Comparison of ENCODE assay signal across 8 mouse cellular contexts in genomic region chr3:95668026-95668425, GRCm38 (mm10). TPM values are rescaled to one million over a fixed set of nuclear protein-coding genes. Genes with fewer than 3 reads are reported as not detected.
DNase-seq lines count a peak whose midpoint lies in the region; ATAC-seq and TF ChIP-seq lines count a peak whose summit lies in the region.

No protein-coding gene starts in this region.

- peaks cover 6 to 29% of the 10 kb centered on the region in 2 experiments for H3K4me1 ChIP-seq in ES-E14 (ENCODE audit: control insufficient read depth in 2 of 2, insufficient read depth in 2 of 2, low read length in 2 of 2, poor library complexity in 1 of 2)
- H3K4me1 ChIP-seq in hindbrain, embryonic 12.5 days, result peaks cover 41% of the 10 kb centered on the region
- peaks cover 46% of the 10 kb centered on the region for H3K4me1 ChIP-seq in limb, embryonic 15.5 days

- H3K36me3 ChIP-seq in ES-E14 (ENCODE audit: control insufficient read depth, insufficient read depth, low read length, poor library complexity, severe bottlenecking), result peaks cover 5% of the 10 kb centered on the region; the same call in 1 of the 2 replicates
- H3K36me3 ChIP-seq in hindbrain, embryonic 12.5 days, result peaks cover 44% of the 10 kb centered on the region
- peaks cover 34% of the 10 kb centered on the region for H3K36me3 ChIP-seq in limb, embryonic 15.5 days

- ATAC-seq in frontal cortex, adult (ENCODE audit: low TSS enrichment), result peak; percentile 76
- ATAC-seq in hindbrain, embryonic 12.5 days (ENCODE audit: low FRiP score), result peak; percentile 36; the same call in 1 of the 2 replicates
- ATAC-seq in limb, embryonic 15.5 days (ENCODE audit: insufficient number of reproducible peaks, low FRiP score, low TSS enrichment, low read depth), result no peak

- H3K9ac ChIP-seq in ES-E14 (ENCODE audit: insufficient read depth, low read depth, low read length, poor library complexity, severe bottlenecking), result peak overlapping the region; percentile 37; the same call in 1 of the 2 replicates
- H3K9ac ChIP-seq in hindbrain, embryonic 12.5 days, result 0 out of 2 replicates have a peak overlapping the region, but pooled peaks have one; percentile 8
- H3K9ac ChIP-seq in limb, embryonic 15.5 days, result no peak overlapping the region

- peak overlapping the region; percentile 5 to 26; a peak in 3 of 4 replicates for H3K4me3 ChIP-seq in ES-E14 (ENCODE audit: insufficient read depth in 1 of 2, low read depth in 1 of 2, low read length in 2 of 2, poor library complexity in 1 of 2, severe bottlenecking in 1 of 2)
- no peak overlapping the region for H3K4me3 ChIP-seq in hindbrain, embryonic 12.5 days
- no peak overlapping the region for H3K4me3 ChIP-seq in limb, embryonic 15.5 days

- WGBS in hindbrain, embryonic 12.5 days, result 34% methylated on average over 7 of the region's 7 CpGs
- 26% methylated on average over 7 of the region's 7 CpGs for WGBS in limb, embryonic 15.5 days

- peak overlapping the region; percentile 82 for H3K27ac ChIP-seq in ES-E14 (ENCODE audit: insufficient read depth, low read depth, low read length, poor library complexity, severe bottlenecking)
- H3K27ac ChIP-seq in hindbrain, embryonic 12.5 days, result peak overlapping the region; percentile 78
- H3K27ac ChIP-seq in limb, embryonic 15.5 days, result peak overlapping the region; percentile 86

- in situ Hi-C loops in ES-E14 (cut with MboI; ENCODE audit: low sequenced_read_pairs in 2 of 2, unreplicated experiment in 2 of 2), result no loop called here

- no peaks in the 10 kb centered on the region for H3K9me3 ChIP-seq in ES-E14 (ENCODE audit: control insufficient read depth, insufficient read depth, low read depth, low read length)
- H3K9me3 ChIP-seq in hindbrain, embryonic 12.5 days (replicated peaks), result no peaks in the 10 kb centered on the region
- no peaks in the 10 kb centered on the region for H3K9me3 ChIP-seq in limb, embryonic 15.5 days

- 0 out of 2 replicates have a peak overlapping the region, but pooled peaks have one; percentile 3 for H3K4me2 ChIP-seq in hindbrain, embryonic 12.5 days (replicated peaks)
- H3K4me2 ChIP-seq in limb, embryonic 15.5 days, result 0 out of 2 replicates have a peak overlapping the region, but pooled peaks have one; percentile 1

- no peak for DNase-seq in frontal cortex, postnatal 10 days (ENCODE audit: low spot score in 2 of 2)
- no peak for DNase-seq in ES-E14 (ENCODE audit: low read depth, low spot score)
- peak; percentile 99 for DNase-seq in fibroblast of lung, adult 2 months (ENCODE audit: low read depth)
- DNase-seq in naive thymus-derived CD4-positive, alpha-beta T cell, adult 2 months (ENCODE audit: low read depth), result peak; percentile 39
- no peak for DNase-seq in cerebellum, adult 11 months

- H3K27me3 ChIP-seq in hindbrain, embryonic 12.5 days, result no peaks in the 10 kb centered on the region
- H3K27me3 ChIP-seq in limb, embryonic 15.5 days, result no peaks in the 10 kb centered on the region

TF ChIP-seq in ES-E14, 5 proteins besides CTCF, POLR2A, EP300 and RAD21:
- no peak for TF ChIP-seq ZNF384 (IDR thresholded peaks at IDR 0.05; ENCODE audit: low read depth, low read length)
- no peak for TF ChIP-seq MAFK (IDR thresholded peaks at IDR 0.05; ENCODE audit: insufficient read depth, low read depth, low read length)
- no peak for TF ChIP-seq ZC3H11A (IDR thresholded peaks at IDR 0.05; ENCODE audit: borderline replicate concordance, low read depth, low read length)
- TF ChIP-seq CHD2 (IDR thresholded peaks at IDR 0.05; ENCODE audit: low read depth, low read length), result no peak
- no peak for TF ChIP-seq HCFC1 (IDR thresholded peaks at IDR 0.05; ENCODE audit: borderline replicate concordance, insufficient read depth, low read length)
TF ChIP-seq in ES-E14: peak in this region for 0.

RNA-seq across cellular contexts. Expression of gene Mcl1, which starts 9.4 kb away (rescaled TPM):
- total RNA-seq in ES-E14 (2012; rRNA removed), result 207 and 253 TPM in 2 replicates
- polyA plus RNA-seq in hindbrain, embryonic 12.5 days (2016; fragmentation: Nextera tagmentation; extraction: Ambion mirVana), result 86.4 TPM in 2 replicates
- 35.2 and 46.1 TPM in 2 replicates for polyA plus RNA-seq in limb, embryonic 15.5 days (2015; fragmentation: Nextera tagmentation; extraction: Ambion mirVana)

RNA-seq across cellular contexts. Expression of gene Adamtsl4, which starts 19.7 kb away (rescaled TPM):
- total RNA-seq in ES-E14 (2012; rRNA removed), result 1.9 and 5.0 TPM in 2 replicates
- polyA plus RNA-seq in hindbrain, embryonic 12.5 days (2016; fragmentation: Nextera tagmentation; extraction: Ambion mirVana), result 0.65 and 1.2 TPM in 2 replicates
- polyA plus RNA-seq in limb, embryonic 15.5 days (2015; fragmentation: Nextera tagmentation; extraction: Ambion mirVana), result 5.4 and 11.2 TPM in 2 replicates

RNA-seq across cellular contexts. Expression of gene Ensa, which starts 43.2 kb away (rescaled TPM):
- total RNA-seq in ES-E14 (2012; rRNA removed), result 54.1 and 56.8 TPM in 2 replicates
- 91.3 and 97.5 TPM in 2 replicates for polyA plus RNA-seq in hindbrain, embryonic 12.5 days (2016; fragmentation: Nextera tagmentation; extraction: Ambion mirVana)
- 73.4 and 74.7 TPM in 2 replicates for polyA plus RNA-seq in limb, embryonic 15.5 days (2015; fragmentation: Nextera tagmentation; extraction: Ambion mirVana)

Comparison
In these comparisons a context has a peak if more than half of its experiments do, and no peak if none do; other contexts are left out.
1. DNase-seq: peak in fibroblast of lung, adult 2 months (single experiment) and naive thymus-derived CD4-positive, alpha-beta T cell, adult 2 months (single experiment); none in frontal cortex, postnatal 10 days (0 of 2), ES-E14 (single experiment) and cerebellum, adult 11 months (single experiment).
2. H3K4me3 ChIP-seq: peak in ES-E14 (2 of 2); none in hindbrain, embryonic 12.5 days (single experiment) and limb, embryonic 15.5 days (single experiment).
3. Peak in every context shown above with its lines, with median percentiles within 50 percentile points of each other: H3K27ac ChIP-seq.